Mouse (Mus musculus): ENCODE results near the gene Gm49393.

Gene Gm49393

GRCm38 (mm10) chr13:60809690-60810089 lies 125.7 kb downstream of the Gm49393 start:
- no peak for DNase-seq (ENCODE audit: low spot score)

All from T-cell, adult 2 months (primary cell).